Mouse (Mus musculus) cerebellum, adult 9-10 months (tissue): ENCODE measurements around the gene Zfp334.

Experiments
- DNase-seq: peaks from one replicate; pipeline ENCODE4 v3.0.0; 2022

Gene Zfp334

GRCm38 (mm10) chr2:165387844-165388495, at the start of gene Zfp334:
Zfp334 (minus strand) TSS chr2:165388259.
- peak; percentile 97 for DNase-seq

GRCm38 (mm10) chr2:165428694-165429093, 40.6 kb upstream of the Zfp334 start:
- no peak for DNase-seq

- DNase-seq = no peak
Observed at GRCm38 (mm10) chr2:165420195-165420594, 32.1 kb upstream of the Zfp334 start.

DNA sequence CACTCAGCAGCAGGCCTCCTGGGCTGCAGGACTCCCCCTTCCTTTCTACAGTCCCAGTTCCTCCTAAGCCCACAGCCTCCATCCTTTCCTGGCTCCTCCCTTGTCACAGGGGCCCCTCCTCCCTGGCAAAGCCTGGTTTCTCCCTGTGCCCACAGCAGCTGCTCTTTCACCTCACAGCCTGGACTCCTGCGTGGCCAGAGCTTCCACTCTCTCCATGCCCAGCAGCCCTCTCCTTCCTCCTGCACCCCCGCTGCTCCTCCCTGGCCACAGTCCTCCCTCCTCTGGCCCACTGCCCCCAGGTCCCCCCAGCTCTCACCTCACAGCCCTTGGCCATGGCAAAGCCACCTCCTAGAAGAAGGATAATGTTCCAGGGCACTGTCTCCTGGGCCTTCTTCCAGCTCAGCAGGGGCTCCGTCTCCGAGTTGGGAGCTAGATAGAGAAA, 31.6 kb upstream of the Zfp334 start:
- DNase-seq = peak; percentile 59

GRCm38 (mm10) chr2:165418577-165418976, 30.5 kb upstream of the Zfp334 start:
- DNase-seq = no peak

DNA sequence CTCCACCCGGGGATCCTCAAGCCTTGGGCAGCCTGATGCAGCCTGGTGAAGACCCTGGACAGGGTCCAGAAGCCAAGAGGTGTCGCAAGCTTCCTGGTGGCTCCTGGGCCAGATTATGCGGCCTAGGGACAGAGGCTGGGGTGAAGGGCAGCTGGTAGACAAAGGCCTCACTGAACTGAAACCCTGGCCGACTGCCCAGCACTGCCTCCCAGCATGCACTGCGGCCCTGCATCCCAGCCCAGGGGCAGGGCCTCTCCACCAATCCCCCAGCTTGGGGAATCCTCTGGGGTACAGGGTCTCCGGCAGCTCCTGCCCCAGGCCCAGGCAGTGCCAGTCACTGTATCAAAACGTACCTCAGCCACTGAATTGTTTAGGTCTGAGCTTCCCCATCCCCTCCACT, 29.2 kb upstream of the Zfp334 start:
- DNase-seq = peak; percentile 42

DNA sequence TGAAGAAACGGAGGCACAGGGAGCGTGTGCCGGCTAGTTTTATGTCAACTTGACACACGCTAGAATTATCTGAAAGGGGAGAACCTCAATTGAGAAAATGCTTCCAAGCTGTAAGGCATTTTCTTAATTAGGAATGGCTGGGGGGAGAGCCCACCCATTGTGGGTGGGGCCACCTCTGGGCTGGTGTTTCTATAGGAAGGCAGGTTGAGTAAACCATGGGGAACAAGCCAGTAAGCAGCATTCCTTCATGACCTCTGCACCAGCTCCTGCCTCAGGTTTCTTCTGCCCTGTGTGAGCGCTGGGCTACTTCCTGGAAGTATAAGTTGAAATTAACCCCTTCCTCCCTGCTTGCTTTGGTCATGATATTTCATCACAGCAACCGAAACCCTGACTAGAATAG, 27.7 kb upstream of the Zfp334 start:
- DNase-seq = no peak

- DNase-seq = no peak
Observed at GRCm38 (mm10) chr2:165415141-165415721, 27.2 kb upstream of the Zfp334 start.

DNA sequence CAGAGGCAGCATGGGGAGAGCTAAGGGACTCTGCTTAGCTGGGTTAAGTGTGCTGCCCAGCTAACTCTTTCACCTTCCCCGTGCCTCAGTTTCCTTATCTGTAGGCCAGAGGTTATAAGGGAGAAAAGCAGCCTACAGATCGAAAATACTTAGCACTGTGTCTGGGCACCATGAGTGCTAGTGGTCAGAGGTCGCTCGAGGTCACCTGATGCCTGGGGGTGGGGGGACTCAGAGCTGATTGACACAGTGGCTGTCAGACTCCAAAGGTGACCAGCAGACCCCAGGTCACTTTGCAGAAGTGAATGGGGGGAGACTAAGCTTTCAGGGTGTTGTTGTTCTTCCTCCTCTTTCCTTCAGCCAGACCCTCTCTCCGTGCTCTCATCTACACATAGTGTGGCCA, 26.3 kb upstream of the Zfp334 start:
- no peak for DNase-seq

DNA sequence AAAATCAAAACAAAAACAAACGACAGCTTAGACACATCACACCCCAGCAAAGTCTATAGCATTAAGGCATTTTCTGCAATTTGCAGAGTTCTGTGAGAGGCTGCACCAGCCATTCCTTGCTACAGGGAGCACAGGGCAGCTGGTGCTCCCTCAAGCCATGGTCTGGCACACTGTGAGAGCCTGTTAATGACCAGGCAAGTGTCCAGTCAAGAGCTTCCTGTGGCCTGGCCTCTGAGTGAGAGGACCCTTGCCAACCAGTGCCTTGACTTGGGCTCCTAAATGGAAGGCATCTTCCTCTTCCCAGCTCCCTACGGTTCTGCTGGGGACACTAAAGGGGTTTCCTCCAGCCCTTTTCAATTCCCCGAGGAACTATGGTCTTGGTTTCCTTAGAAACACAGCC, 25.8 kb upstream of the Zfp334 start:
- DNase-seq = peak; percentile 72

- DNase-seq = peak; percentile 80
Observed at GRCm38 (mm10) chr2:165407700-165408301, 19.7 kb upstream of the Zfp334 start.

DNA sequence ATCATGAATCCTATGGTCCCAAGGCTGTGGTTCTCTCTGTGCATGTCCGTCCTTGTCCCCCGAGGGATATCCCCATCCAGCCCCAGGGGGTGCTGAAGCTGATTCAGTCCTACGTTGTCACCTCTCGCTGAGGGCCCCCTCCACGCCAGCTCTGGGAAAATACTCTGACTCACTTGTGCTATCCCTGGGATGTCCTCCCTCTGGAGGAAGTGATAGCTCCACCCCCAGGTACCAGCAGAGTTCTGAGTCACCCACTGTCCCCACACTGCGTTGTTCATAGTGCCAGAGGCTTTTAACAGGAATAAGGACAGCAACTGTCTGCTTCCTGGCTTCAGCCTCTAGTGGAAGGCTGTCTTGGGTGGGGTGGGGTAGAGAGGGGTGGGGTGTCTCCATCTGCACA, 17.3 kb upstream of the Zfp334 start:
- DNase-seq = no peak

DNA sequence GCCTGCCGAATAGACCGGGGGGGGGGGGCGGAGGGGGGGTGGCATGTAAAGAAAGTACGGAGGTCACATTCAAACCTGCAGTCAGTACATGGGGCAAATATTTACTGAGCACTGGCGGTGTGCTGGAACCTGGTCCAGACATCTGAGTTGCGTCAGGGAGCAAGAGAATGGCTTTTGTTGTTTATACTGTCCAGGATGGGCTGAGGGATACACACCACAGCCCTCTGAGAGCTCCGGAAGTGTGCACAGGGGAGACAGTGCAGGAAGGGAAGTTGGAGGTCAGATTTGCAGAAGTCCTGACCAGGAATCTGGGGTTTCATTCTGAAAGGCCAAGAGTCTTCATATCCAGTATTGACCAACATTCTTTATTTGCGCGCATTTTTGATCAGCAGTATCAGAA, 16.9 kb upstream of the Zfp334 start:
- no peak for DNase-seq

- no peak for DNase-seq
Observed at GRCm38 (mm10) chr2:165398164-165398785, 10.2 kb upstream of the Zfp334 start.

GRCm38 (mm10) chr2:165397502-165398163, 9.6 kb upstream of the Zfp334 start:
- no peak for DNase-seq

GRCm38 (mm10) chr2:165396831-165397501, 8.9 kb upstream of the Zfp334 start:
- no peak for DNase-seq

- DNase-seq = no peak
Observed at GRCm38 (mm10) chr2:165392156-165392555, 4.1 kb upstream of the Zfp334 start.

GRCm38 (mm10) chr2:165391561-165391960, 3.5 kb upstream of the Zfp334 start:
- DNase-seq = peak; percentile 51

- DNase-seq = no peak
Observed at GRCm38 (mm10) chr2:165389299-165389952, 1.4 kb upstream of the Zfp334 start.

DNA sequence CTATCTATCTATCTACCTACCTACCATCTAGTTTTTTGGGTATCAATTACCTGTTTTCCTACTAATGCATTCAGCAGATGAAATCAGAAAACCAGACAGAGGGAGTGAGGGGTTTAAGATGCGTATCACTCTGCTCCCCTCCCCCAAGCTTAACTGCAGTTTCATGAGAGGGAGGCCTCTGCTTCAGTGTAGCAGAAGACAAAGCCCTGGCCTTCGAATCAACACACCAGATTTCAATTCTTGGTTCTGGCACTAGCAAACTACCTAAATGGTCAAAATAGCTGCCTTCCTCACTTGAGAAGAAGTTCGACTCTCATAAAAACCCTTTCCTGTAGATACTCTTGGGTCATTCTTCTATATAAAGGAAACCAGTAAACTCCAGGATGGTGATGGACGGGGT, 689 bp downstream of the Zfp334 start:
- no peak for DNase-seq

DNA sequence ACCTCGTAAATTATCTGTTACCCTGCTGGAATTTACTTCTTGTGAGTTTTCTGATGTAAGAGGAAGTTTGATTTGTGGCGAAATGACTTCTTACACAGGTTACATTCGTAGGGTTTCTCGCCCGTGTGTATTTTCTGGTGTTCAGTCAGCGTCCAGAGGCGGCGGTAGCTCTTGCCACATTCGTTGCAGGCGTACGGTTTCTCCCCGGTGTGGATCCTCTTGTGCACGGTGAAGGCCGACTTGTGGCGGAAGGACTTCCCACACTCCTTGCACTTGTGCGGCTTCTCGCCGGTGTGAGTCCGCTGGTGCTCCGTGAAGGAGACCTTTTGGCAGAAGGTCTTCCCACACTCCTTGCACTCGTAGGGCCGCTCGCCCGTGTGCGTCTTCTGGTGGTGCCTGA, 8.0 kb downstream of the Zfp334 start:
- no peak for DNase-seq

DNA sequence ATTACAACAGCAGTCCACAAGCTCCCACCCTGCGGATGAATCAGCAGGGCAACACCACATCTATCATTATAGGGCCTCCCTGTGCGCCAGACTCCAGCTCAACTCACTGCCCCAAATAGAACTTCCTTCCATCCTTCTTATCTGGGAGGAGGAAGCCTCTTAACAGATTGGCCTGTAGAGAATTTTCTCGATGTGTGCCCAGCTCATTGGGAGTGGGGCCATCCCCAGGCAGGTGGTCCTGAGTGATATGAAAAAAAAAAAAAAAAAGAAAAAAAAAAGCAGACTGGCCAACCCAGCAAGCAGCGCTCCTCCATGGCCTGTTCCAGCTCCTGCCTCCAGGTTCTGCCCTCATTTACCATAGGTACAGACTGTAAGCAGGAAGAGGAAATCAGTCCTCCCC, 12.1 kb downstream of the Zfp334 start:
- no peak for DNase-seq
